Mouse (Mus musculus): Measurements from ENCODE around the gene Tfap4. TPM values are rescaled to one million over a fixed set of nuclear protein-coding genes. Genes with fewer than 3 reads are reported as not detected.

The Tfap4 gene
- total RNA-seq (2021) = 1 to 10 TPM; 2.9 to 4.3 TPM
- long read RNA-seq, experiment 1, partial matches to known transcripts = 0 of 1 reads
- long read RNA-seq, experiment 1, other reads (novel, unspliced or antisense) = 0 of 1 reads
- long read RNA-seq, experiment 2, partial matches to known transcripts = 1 of 2 reads
- long read RNA-seq, experiment 2, other reads (novel, unspliced or antisense) = 1 of 2 reads

GRCm38 (mm10) chr16:4559715-4560144 is at the start of gene Tfap4:
Tfap4 (minus strand) TSS chr16:4559854.
- Histone ChIP-seq H3K4me3 (peak within 1 kb of the TSS; percentile 83), H3K27ac (peak within 1 kb of the TSS; percentile 96)
- peak; percentile 72 to 78 for DNase-seq (ENCODE audit: extremely low spot score in 1 of 2, low spot score in 2 of 2)
- TF ChIP-seq CTCF (IDR thresholded peaks at IDR 0.05) = peak; percentile 47
- intact Hi-C loops (cut with DNase I) = loop anchor here (10.0 kb wide), 1 partner anchor 485 kb away; the partner anchor contains the start of gene Trap1

GRCm38 (mm10) chr16:4608532-4609059 is 48.9 kb upstream of the Tfap4 start:
- intact Hi-C loops (cut with DNase I) = no loop called here
- DNase-seq (ENCODE audit: extremely low spot score in 1 of 2, low spot score in 2 of 2) = no peak
- Histone ChIP-seq H3K27ac (no peak overlapping the region), H3K4me3 (no peak overlapping the region)
- TF ChIP-seq CTCF (IDR thresholded peaks at IDR 0.05) = no peak

- TF ChIP-seq CTCF (IDR thresholded peaks at IDR 0.05) = peak; percentile 97
- Histone ChIP-seq H3K27ac (no peak overlapping the region), H3K4me3 (no peak overlapping the region)
- intact Hi-C loops (cut with DNase I) = loop anchor here (1.0 to 2.0 kb wide), 3 partner anchors 40 to 119 kb away; no protein-coding TSS in a partner anchor
- peak; percentile 79 to 83 for DNase-seq (ENCODE audit: extremely low spot score in 1 of 2, low spot score in 2 of 2)
Measured at GRCm38 (mm10) chr16:4607818-4608531, 48.3 kb upstream of the Tfap4 start.

- intact Hi-C loops (cut with DNase I) = loop anchor here (1.0 to 2.0 kb wide), 3 partner anchors 38 to 118 kb away; no protein-coding TSS in a partner anchor
- H3K4me3 ChIP-seq = no peak overlapping the region
- H3K27ac ChIP-seq = no peak overlapping the region; the same call in 1 of the 2 replicates
- peak; percentile 54 for TF ChIP-seq CTCF (IDR thresholded peaks at IDR 0.05)
- DNase-seq (ENCODE audit: extremely low spot score in 1 of 2, low spot score in 2 of 2) = peak in 1 of 2 experiments; percentile 45
Measured at GRCm38 (mm10) chr16:4606431-4607084, 46.9 kb upstream of the Tfap4 start.

- Histone ChIP-seq H3K4me3 (no peak overlapping the region), H3K27ac (no peak overlapping the region)
- no peak for TF ChIP-seq CTCF (IDR thresholded peaks at IDR 0.05)
- intact Hi-C loops (cut with DNase I) = loop anchor here (2.0 kb wide), 2 partner anchors 55 to 117 kb away; no protein-coding TSS in a partner anchor
- no peak for DNase-seq (ENCODE audit: extremely low spot score in 1 of 2, low spot score in 2 of 2)
Measured at GRCm38 (mm10) chr16:4605514-4606131, 46.0 kb upstream of the Tfap4 start.

- Histone ChIP-seq H3K4me3 (no peak overlapping the region), H3K27ac (no peak overlapping the region)
- intact Hi-C loops (cut with DNase I) = no loop called here
- DNase-seq (ENCODE audit: extremely low spot score in 1 of 2, low spot score in 2 of 2) = no peak
- no peak for TF ChIP-seq CTCF (IDR thresholded peaks at IDR 0.05)
Measured at GRCm38 (mm10) chr16:4604293-4604837, 44.7 kb upstream of the Tfap4 start.

- Histone ChIP-seq H3K27ac (no peak overlapping the region), H3K4me3 (no peak overlapping the region)
- DNase-seq (ENCODE audit: extremely low spot score in 1 of 2, low spot score in 2 of 2) = no peak
- TF ChIP-seq CTCF (IDR thresholded peaks at IDR 0.05) = no peak
- intact Hi-C loops (cut with DNase I) = no loop called here
Measured at GRCm38 (mm10) chr16:4603453-4603837, 43.8 kb upstream of the Tfap4 start.

- TF ChIP-seq CTCF (IDR thresholded peaks at IDR 0.05) = no peak
- DNase-seq (ENCODE audit: extremely low spot score in 1 of 2, low spot score in 2 of 2) = no peak
- intact Hi-C loops (cut with DNase I) = no loop called here
- no peak overlapping the region for H3K27ac ChIP-seq
- no peak overlapping the region for H3K4me3 ChIP-seq
Measured at GRCm38 (mm10) chr16:4602766-4603452, 43.3 kb upstream of the Tfap4 start.

GRCm38 (mm10) chr16:4602189-4602588 is 42.5 kb upstream of the Tfap4 start:
- no peak for TF ChIP-seq CTCF (IDR thresholded peaks at IDR 0.05)
- intact Hi-C loops (cut with DNase I) = no loop called here
- Histone ChIP-seq H3K4me3 (no peak overlapping the region), H3K27ac (no peak overlapping the region)
- DNase-seq (ENCODE audit: extremely low spot score in 1 of 2, low spot score in 2 of 2) = peak in 1 of 2 experiments; percentile 7

GRCm38 (mm10) chr16:4600701-4601310 is 41.2 kb upstream of the Tfap4 start:
- intact Hi-C loops (cut with DNase I) = no loop called here
- Histone ChIP-seq H3K4me3 (no peak overlapping the region), H3K27ac (no peak overlapping the region)
- peak in 1 of 2 experiments; percentile 6 for DNase-seq (ENCODE audit: extremely low spot score in 1 of 2, low spot score in 2 of 2)
- no peak for TF ChIP-seq CTCF (IDR thresholded peaks at IDR 0.05)
